Mouse (Mus musculus) brain, embryonic 14.5 days (tissue): Measurements from ENCODE around the gene Gm45717.

Experiments used
- CTCF ChIP-seq: fragments of 200-500 bp; IDR thresholded peaks from 2 replicates; pipeline ENCODE4 v1.5.1; 2012; ENCODE audit warnings: inconsistent platforms, mild to moderate bottlenecking, moderate library complexity, borderline replicate concordance; ENCODE audit not compliant: insufficient read depth, insufficient read length; ENCODE audit errors: extremely low read depth
- POLR2A ChIP-seq: fragments of 200-500 bp; IDR thresholded peaks from 2 replicates; pipeline ENCODE4 v1.6.1; 2012; ENCODE audit warnings: mild to moderate bottlenecking, inconsistent platforms, borderline replicate concordance; ENCODE audit not compliant: poor library complexity, insufficient read depth, insufficient read length, severe bottlenecking; ENCODE audit errors: extremely low read depth

DNA sequence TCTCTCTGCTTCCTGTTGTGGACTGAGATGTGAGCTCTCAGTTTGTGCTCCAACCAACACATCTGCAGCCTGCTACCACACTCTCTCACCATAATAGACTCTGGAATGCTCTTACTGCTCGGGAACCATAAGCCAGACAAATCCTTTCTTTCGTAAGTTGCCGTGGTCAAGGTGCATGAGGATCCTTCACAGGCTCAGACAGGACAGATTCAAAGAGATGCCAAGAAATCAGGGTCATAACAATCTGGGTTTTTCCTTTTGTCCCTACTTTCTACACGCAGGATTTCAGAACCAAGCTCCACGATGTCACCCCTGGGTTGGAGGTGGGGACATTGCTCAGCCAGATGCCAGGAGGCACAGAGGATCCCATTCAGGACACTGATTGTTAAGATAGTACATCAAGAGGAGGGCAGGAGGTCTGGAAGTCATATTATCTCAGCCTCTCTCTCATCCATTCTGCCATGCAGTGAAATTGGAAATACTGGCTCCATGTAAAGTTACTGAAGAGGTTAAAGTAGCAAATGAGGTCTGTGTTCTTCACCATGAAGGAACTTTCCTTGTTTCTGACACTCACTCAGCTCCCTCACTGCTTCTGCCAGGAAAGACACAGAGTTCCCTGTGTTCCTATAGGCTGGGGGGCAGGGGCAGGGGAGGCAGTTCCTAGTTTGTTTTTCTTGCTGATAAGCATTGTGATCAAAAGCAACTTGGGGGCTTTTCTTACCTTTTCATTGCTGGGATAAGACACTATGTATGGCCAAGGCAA lies 47.7 kb upstream of the Gm45717 start:
- TF ChIP-seq POLR2A, result no peak
- TF ChIP-seq CTCF, result no peak
